Mouse (Mus musculus) monocyte, adult 2 months (primary cell): Measurements from ENCODE around the gene Homer2.

ENCODE experiments used
- DNase-seq, 2 experiments: peaks; one replicate each; pipeline ENCODE4 v3.0.0; 2022; ENCODE audit warnings: low spot score in 2 of 2, low read depth in 1 of 2

Homer2 gene

GRCm38 (mm10) chr7:81563506-81564015 lies 143.8 kb downstream of the Homer2 start:
- no peak for DNase-seq

- DNase-seq = no peak
Measured at GRCm38 (mm10) chr7:81561211-81561610, 146.1 kb downstream of the Homer2 start.

GRCm38 (mm10) chr7:81560101-81561049 lies 147.0 kb downstream of the Homer2 start:
- DNase-seq = no peak

- DNase-seq = no peak
Measured at GRCm38 (mm10) chr7:81559231-81559980, 147.9 kb downstream of the Homer2 start.

GRCm38 (mm10) chr7:81557985-81558360 lies 149.4 kb downstream of the Homer2 start:
- no peak for DNase-seq

GRCm38 (mm10) chr7:81557252-81557984 lies 149.9 kb downstream of the Homer2 start:
- no peak for DNase-seq

GRCm38 (mm10) chr7:81556839-81557238 lies 150.5 kb downstream of the Homer2 start:
- DNase-seq = no peak

GRCm38 (mm10) chr7:81554369-81554768 lies 153.0 kb downstream of the Homer2 start:
- no peak for DNase-seq

GRCm38 (mm10) chr7:81553589-81553988 lies 153.7 kb downstream of the Homer2 start:
- no peak for DNase-seq
